Mouse (Mus musculus): Measurements from ENCODE around the gene Gm17387.

The Gm17387 gene

DNA sequence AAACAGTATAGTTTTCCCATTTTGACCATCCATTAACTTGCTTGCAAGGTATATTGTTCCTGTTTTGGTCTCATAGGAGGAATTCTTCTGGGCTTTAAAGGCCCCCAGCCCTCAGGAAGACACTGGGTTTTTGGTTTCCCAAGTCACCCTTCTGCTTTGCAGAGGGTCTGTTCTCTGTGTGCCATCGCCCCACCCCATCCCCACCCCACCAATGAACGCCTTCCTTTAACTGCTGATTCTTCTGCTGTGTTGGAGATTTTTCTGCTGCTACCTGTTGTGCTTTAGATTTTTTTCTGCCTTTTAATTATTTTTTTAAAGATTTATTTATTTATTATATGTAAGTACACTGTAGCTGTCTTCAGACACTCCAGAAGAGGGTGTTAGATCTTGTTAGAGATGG is at the start of gene Gm17387:
Gm17387 (plus strand) TSS at position 301 of the 400 bp plus-strand sequence.
- no peak for DNase-seq

DNA sequence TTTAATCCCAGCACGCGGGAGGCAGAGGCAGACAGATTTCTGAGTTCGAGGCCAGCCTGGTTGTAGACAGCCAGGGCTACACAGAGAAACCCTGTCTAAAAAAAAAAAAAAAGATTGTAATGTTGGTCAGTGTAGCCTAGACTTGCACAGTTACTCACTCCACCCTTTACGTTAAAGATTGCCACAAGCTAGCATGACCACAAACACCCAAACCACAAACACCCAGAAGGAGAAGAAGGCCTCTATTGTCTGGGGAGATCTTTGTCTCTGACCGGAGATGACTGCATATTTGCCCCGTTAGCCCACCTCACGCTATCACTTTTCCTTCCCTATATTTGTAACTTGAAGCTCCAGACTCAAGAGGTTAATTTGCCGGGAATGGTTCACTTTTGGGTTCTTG is 47.2 kb upstream of the Gm17387 start:
- no peak for DNase-seq

DNA sequence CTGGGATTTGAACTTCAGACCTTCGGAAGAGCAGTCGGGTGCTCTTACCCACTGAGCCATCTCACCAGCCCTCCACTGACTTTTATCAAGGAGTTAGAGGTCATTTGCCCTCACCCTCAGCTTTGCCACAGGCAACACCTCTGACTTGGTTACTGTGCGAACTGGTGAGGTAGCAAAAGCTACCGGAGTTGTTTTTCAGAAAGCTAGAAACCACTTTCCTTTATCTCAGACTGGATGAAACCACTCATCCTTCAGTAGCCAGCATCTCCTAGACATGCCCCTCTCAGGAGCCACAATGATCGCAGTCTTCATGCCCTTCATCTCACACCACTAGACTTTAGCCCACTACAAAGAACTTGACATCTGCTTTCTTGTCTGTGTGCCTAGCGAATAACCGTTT is 46.0 kb upstream of the Gm17387 start:
- no peak for DNase-seq

DNA sequence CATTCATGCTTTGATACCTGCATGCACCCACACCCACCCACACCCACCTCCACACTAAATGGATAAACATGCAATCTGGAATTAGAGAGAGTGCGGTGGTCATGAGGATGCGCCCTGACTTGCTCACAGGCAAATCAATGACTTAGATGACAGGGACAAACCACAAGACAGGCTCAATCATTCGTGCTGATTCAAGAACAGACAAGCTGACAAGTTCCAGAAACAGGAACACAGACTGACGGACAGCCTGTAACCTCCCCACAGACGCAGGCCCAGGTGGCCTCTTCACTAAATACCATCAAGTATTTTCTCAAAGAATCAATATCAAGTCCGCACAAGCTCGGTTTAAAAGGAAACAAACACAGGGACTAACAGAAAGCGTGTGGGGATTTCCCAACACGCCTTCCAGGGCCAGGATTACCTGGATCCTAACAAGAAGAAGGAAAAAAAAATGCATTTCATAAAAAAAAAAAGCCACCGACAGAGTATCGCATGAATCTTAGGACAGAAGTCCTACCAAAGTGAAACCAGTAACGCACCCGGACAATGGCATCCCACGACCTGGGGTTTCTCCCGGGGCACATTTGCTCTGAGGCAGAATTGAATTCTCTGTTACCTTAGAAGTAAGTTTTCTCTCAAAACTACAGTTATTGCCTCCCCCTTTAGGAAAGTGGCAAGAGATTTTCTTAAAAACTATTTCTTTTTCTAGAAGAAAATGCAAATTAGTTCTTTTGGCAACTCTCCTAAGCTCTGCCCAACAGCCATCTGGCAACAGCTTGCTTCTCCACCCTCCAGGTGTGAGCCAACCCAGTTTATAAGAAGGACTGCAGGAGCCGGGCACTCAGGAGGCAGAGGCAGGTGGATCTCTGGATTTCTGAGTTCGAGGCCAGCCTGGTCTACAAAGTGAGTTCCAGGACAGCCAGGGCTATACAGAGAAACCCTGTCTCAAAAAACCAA is 41.5 kb upstream of the Gm17387 start:
- no peak for DNase-seq

DNA sequence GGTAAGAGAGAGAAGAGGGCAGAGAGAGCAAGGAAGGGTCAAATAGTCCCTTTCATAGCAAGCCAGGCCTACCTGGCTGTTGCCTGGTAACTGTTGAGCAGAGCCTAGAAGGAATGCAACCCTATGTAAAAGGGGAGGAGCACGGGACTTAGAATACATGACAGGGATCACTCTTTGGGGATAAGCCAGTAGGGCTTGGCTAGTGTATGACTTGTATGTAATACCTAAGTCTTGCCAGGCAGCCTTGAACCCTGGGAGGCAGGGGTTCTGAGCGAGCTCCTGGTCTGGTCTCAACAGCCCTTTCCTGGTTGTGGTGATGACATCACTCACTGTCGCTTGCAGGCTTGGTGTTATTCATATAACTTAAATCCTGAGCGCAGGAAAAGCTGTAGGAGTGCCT is 39.9 kb upstream of the Gm17387 start:
- DNase-seq: no peak

DNA sequence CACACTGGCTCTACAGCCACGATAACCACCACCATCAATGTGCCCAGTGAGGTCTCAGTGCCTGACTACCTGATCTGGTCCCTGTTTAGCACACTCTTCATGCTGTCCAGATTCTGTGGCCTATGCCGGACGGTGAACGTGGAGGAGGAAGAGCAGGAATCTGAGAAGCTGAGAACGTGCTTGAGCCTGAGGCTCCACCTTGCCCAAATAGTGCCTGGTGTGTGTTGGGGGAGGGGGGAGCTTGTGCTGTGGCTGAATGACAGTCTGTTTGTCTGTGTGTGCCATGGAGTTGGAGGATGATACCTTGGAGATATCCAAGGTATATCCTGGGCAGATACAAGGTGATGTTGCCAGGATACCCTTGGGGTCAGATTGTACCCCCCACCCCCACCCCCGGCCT is 38.7 kb upstream of the Gm17387 start:
- DNase-seq: no peak

DNA sequence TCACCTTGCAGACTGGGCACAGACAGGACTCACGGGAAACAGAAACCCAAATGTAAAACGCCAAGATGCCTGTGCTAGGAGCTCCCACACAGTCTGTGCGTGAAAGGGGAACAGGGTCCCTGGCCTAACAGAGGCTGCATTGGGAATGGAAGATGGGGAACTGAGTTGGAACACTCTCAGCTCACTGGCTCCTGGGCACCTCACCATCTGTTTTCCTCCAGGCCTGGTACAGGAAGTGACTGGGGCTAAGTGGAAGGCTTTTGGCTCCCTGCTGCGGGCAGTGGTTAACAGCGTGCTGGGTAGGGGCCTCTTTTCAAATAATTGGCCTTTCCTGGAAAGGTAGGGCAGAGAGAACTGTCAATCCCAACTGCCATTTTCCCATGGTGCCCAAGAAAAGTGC is 38.3 kb upstream of the Gm17387 start:
- DNase-seq: no peak

DNA sequence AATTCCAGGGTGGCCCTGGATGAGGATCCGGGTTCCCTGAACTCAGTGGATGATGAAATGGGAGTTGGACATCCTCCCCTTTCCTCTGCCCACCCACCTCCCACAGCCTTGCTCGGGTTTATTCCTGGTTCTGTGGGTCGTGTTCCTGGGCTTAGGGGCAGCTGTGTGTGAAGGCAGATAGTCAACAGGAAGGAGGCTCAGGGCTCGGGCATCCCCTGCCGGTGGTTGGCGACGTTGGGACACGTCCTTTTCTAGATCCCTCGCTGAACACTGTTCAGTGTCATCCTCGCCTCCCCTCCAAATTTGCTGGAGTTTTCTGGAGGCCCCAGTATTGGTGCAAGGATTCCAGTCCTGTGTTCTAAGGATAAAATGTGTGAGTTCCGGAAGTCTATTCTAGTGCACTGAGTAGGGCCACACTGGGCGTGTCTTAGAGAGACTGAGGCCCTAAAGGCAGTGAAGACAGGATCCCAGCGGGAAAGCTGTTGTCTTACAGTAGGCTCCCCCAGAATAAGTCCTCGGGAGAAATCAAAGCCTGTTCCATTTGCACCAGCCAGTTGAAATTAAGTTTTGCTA is 37.7 kb upstream of the Gm17387 start:
- no peak for DNase-seq

DNA sequence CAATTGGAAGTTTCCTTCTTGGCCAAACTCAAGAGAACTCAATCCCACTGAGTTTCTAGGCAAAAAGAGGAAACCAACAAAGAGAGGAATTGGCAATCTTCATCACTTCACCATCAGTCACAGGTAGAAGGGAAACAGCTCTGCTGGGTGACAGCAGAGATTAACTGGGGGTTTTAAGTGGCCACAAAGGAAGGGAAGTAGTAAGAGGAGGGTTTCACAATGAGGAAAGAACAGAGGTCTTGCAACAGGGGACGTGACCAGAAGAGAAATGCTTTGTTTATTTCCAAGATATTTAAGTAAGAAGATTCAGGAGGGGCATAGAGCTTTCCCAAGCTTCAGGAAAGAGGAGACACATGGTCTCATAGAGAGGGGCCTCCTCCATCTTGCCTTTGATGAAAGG is 31.1 kb upstream of the Gm17387 start:
- no peak for DNase-seq

DNA sequence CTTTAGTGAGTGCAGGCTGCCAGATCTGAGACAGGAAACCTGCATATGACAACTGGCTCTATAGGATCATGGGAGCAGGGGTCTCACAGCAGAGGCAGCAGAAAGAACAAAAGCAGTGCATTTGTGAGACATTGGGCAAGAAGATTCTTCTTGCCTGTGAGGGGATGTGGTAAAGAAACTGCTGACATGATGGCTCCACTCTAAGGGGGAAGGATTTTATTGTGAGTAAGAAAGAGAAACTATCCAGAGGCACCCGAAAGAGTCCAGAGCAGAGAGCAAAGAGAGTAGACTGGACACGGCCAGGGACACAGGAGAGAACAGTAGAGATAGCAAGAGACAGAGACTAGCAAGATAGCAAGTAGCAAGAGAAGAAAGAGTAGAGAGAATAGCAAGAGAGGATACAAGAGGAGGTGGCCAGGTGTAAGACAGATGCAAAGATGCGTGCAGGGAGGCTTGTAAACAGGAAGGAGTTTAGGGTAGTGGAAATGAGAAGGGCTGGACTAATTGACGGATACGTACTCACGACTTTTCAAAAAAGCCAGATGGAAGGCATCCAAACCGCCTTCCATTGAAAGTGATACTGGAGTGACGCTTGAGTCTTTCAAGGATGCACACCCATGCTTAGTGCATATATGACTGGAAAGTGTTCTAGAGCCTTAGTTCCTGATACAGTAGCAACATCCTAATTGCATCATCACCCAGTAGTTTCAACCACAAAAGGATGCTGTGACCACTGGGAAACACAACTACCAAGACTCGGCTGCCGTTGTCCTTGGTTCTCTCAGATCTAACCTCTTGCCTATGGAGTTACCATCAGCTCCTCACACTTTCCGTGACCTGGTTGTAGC is 29.9 kb upstream of the Gm17387 start:
- DNase-seq: no peak

DNA sequence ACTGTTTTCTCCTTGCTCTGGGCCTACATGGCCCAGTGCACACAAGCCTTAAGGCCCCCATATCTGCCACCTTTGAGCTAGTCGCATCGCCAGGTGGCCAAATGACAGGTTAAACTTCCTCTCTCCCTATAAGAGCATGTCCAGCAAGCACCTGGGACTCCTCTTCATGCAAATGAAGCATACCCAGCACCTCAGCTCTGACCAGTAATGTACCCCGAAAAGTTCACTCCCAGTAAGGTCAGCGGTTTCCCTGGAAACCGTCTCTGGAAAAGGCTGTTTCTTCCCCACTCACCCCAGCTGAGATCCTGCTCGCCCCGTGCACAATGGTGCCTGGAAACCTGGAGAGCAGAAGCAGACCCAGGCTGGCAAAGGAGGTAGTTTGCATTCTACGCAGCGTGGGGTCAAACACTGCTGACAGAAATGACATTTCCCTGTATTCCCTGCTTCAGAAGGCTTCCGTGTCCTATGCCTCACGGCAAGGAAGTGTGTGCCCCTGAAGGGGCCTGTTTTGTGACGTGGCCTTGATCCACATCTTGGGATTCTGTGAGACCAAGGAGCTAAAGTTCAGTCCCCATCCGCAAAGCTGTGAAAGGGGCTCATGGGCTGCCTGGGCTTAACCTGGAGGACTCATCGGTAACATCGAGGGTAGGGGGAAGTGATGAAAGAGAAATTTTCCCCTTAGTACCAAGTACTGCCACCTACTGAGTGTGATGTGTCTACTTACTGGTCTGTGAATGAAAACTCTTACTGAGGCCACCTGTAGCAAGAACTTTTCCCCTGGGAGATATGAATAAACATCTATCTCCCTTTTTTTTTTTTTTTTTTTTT is 27.8 kb upstream of the Gm17387 start:
- DNase-seq: no peak

DNA sequence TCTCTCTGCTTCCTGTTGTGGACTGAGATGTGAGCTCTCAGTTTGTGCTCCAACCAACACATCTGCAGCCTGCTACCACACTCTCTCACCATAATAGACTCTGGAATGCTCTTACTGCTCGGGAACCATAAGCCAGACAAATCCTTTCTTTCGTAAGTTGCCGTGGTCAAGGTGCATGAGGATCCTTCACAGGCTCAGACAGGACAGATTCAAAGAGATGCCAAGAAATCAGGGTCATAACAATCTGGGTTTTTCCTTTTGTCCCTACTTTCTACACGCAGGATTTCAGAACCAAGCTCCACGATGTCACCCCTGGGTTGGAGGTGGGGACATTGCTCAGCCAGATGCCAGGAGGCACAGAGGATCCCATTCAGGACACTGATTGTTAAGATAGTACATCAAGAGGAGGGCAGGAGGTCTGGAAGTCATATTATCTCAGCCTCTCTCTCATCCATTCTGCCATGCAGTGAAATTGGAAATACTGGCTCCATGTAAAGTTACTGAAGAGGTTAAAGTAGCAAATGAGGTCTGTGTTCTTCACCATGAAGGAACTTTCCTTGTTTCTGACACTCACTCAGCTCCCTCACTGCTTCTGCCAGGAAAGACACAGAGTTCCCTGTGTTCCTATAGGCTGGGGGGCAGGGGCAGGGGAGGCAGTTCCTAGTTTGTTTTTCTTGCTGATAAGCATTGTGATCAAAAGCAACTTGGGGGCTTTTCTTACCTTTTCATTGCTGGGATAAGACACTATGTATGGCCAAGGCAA is 25.5 kb upstream of the Gm17387 start:
- no peak for DNase-seq

DNA sequence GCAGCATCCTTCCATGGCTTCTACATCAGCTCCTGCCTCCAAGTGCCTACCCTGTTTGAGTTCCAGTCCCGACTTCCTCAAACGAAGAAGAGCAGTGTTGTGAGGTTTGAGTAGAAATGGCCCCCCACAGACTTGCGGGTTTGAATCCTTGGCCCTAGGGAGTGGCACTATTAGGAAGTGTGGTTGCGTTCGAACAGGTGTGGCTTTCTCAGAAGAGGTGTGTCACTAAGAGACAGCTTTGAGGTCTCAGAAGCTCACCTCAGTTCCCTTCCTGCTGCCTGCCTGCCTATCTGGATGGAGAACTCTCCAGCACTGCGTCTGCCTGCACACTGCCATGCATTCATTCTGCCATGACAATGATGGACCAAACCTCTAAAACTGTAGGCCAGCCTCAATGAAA is 22.5 kb upstream of the Gm17387 start:
- no peak for DNase-seq

DNA sequence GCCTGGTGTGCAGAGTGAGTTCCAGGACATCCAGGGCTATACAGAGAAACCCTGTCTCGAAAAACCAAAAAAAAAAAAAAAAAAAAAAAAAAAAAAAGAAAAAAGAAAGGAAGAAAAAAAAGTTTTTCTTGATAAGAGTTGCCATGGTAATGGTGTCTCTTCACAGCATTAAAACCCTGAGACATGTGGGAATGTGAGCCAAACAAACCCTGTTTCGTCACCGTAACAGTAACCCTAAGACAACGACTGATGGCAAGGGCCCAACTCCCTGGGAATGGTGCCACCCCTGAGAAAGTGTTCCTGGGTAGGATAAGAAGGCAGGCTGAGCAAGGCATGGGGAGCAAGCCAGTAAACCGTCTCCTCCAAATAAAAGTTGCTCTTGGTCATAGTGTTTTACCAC is 22.0 kb upstream of the Gm17387 start:
- no peak for DNase-seq

DNA sequence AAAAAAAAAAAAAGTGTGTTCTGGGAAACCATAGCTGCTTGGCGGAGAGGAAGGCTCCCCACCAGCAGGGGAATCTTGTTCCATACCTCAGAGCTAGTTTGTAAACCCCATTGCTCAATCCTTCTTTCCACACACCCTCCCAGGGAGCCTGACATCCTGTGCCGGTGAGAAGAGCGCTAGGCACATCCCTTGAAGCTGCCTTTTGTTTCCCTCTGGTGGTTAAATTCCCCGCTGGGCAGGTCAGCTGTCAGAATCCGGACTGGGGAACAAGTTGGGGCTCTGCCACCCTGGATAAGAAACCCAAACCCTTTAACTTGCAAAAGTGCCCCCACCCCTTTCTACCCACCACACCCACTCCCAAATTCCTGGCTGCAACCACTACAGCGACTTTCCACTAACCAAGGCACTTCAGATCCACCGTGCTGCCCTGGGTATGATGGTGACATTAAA is 20.6 kb upstream of the Gm17387 start:
- DNase-seq: peak; percentile 24 to 54

DNA sequence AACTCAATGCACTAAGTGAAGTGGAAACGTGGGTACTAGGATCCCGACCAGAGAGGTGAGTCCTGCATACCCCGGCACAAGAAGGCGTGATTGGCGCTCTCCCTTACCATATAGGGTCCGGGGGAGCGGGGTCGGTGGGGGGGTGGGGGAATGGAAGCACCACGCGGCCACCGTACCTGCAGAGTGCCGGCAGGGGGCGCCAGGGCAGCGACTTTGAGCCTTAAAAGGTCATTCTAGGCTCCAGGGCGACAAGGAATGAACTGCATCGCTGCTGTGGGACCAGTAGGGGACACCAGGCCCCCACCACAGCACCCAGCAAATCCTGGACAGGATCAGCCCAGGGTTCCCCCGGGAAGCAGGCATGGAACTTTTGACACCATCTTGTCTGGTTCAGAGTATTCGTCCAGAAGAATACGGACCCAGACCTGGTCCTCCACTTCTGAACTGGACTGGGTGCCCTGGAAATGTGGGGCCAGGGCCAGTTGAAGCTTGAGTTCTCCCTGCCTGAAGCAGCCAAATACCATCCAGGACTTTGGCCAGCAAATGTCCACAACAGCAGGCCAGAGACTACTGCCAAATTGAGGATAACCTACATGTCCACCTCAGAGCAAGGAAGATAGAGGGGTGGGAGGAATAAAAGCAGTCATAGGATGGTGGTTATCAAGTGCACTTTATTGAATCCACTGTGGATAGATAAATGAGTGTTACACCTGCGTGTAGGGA is 19.8 kb upstream of the Gm17387 start:
- DNase-seq: peak; percentile 90 to 94

DNA sequence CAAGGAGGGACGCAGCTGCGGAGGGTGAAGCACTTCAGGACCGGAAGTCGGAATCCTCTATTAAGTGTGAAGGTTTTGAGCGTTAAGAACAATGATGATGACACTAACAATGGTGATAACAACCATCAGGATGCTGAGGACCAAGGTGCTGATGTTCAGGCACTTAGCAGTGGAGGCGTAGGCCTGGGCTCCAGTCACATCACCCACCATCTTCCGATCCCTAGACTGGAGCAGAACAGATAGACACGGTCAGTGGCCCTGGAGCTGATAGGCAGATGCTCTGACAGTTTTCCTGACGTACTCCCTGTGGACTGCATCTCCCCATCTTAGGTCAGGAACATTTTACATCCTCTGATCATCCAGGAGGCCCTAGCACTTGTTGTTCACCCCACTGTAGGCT is 19.3 kb upstream of the Gm17387 start:
- DNase-seq: no peak

DNA sequence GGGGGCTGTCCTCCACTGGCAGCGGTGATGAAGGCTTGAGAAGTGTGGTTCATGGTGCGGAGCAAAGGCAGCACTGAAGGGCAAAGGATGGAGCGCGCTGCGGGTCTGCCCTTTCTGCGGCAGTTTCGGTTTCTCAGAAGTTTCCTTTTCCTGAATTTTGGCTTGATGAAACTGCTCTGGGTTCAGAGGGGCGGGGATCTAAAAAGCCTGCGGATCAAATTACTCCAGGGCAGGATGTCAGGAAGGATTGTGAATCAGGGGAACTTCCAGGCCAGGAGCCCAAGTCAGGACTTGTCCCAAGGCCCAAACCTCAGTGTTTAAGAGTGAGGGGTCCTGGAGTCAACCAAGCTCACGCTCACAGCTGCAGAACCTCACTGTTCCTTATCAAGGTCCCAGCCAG is 18.3 kb upstream of the Gm17387 start, which contains the start of gene Ifitm3:
Ifitm3 (minus strand) TSS at position 178 of the 400 bp plus-strand sequence.
- peak; percentile 65 to 75 for DNase-seq

DNA sequence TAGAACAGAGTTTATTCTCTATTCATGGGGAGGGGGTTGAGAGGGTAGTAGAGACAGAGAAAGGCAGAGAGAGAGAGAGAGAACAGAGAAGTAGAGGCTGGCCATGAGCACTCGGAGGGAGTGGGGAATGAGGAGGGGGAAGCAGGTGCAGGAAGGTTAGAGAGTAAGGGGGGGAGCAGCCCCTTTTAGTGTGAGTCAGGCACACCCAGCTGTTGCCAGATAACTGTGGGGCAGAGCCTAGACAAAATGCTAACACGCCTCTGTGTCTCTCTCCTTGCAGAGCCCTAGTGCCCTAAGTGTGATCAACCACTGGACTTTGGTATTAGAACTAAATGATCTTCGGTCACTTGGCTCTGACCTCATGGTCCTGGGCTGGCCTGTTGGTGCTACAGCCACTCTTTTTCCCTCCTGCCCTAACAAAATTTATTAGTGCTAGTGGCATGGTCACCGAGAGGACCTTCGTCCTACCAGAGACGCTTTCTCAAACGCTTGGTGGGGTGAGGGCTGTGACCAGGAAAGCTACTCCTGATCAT is 17.6 kb upstream of the Gm17387 start:
- no peak for DNase-seq

Data from kidney, postnatal 4 days (tissue).